Mouse (Mus musculus) CD4-positive helper T cell, adult 2 months (primary cell): ENCODE data around the gene Il17c.
A peak's percentile ranks its signal among the peaks of the same experiment; 100 is the strongest.

Experiments used
- DNase-seq: peaks from one replicate; pipeline ENCODE4 v3.0.0-alpha.2; 2012; ENCODE audit warnings: low read depth, missing footprints, low spot score

Gene Il17c

DNA sequence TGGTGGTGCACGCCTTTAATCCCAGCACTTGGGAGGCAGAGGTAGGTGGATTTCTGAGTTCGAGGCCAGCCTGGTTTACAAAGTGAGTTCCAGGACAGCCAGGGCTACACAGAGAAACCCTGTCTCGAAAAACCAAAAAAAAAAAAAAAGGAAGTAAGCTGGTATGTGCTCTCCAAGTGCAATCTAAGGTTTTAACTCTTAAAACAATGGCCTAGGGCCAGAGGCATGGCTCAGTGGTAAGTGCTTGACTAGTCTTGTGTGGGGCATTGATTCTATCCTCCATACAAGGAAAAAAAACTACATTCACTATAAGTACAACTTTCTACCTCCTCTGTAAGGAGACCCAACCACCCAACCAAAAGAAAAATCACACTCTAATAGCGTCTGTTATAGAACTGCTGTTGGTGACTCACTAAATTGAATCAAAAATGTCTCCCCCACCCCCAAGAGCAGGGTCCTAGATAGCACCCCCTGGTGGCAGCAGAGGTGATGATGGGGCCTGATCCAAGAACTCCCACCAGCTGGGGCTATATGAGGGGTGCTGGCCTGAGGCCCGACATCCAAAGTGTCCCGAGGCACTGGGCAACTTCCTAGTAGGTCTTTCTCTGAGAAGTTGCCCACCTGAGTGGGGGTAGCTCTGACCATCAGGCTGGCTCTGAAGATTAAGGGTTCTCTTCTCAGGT lies 37.5 kb downstream of the Il17c start:
- DNase-seq: peak; percentile 50

GRCm38 (mm10) chr8:122459990-122460389 lies 38.2 kb downstream of the Il17c start:
- DNase-seq: peak; percentile 57

DNA sequence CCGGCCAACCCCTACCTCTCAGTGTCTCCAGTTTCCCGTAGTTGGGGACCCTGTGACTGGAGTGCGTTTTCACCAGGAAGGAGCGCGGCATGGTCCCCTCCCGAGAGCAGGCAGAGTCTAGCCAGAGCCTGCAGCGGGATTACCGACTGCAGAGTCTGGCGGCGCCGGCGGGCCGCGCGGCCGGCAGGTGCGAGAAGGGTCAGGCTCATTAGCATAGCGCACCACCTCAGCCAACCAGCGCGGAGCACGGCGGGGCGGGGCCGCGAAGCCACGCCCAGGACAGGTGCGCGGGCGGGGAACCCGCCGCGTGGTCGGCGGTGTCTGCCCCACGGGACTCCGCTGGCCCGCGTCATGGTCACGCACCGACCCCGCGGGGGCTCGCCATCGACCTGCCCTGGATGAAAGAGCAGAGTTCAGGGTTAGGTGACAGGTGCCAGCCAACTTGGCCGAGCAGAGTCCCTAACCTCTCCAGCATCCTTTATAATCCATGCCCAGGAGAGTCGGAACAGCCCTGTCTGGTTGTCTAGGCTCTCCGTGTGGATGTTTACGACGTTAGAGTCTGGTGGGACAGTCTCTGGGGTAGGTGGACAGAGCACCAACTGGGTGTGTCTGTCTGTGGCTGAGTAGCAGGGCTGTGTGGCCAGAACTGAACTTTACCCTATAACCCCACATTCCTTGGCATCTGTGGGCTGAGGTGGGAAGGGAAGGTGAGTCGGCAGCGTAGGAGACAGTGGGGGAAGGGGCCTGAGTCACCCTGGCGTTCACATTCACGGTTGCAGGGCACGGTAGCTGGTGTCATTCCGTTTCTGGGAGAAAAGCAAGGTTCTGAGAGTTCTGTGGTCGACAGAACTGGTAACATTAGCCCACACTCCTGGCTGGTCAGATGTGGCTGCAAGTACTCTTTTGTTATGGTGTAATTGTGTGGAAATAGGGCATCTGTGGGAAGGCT lies 39.0 kb downstream of the Il17c start, which contains the start of gene Snai3:
Snai3 (minus strand) TSS at position 210 of the 949 bp plus-strand sequence.
- DNase-seq: peak; percentile 81

- DNase-seq: peak; percentile 39
These were observed 39.8 kb downstream of the Il17c start for GRCm38 (mm10) chr8:122461473-122462148.

DNA sequence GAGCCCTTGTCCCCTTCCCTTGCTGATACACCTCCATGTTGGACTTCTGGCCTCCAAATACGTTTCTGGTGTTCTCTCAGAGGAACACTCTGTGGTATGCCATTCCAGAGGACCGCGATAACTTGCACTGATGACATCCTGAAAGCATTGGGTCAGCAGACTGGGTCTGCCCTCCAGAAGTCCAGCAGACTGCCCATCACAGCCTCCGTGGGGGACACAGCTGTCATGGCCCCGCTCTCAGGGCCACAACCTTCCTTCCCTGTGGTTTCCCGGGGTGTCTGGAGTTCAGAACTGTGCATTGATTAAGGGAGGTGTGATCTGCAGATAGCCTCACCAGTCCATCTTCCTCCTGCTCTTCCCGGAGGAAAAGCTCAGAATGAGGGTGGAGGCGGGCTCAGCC lies 40.7 kb downstream of the Il17c start:
- DNase-seq: no peak

- peak; percentile 69 for DNase-seq
These were observed 42.1 kb downstream of the Il17c start for GRCm38 (mm10) chr8:122463651-122464640.

DNA sequence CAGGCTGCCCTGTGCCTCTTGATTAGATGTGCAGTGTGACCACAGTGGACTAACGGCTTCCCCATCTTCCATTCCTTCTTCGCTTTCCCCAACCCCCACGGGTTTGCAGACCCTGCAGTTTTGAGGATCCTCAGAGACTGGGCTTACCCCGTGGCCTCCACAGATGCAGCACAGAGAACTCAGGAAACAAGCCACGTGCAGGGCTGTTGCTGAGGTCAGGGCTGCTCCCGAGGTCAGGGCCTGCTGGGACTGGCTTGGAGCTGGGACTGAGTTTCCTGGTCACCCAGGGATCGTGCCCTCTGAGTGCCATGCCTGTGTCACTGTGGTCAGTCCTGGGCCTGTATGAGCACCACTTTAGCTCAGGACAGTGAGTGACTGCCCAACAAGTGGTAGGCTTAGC lies 43.2 kb downstream of the Il17c start:
- DNase-seq: no peak

DNA sequence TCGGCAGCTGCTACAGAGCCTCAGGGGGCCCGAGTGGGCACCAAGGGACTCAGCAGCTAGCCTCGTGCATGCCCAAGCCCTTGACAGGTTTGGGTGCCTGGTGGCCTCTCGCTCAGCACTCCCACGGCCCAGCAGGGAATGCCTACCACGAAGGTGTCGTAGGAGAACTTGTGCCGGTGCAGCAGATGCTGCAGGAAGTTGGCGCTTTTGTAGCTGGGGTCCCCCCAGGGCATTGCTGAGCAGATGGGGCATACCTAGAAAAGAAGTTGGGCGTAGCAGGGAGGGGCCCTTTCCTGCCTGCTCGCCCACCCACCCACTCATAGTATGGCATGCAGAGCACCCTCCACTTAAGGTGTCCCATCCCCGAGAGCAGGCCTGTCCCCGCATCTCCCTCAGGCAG lies 46.0 kb downstream of the Il17c start:
- DNase-seq: no peak

GRCm38 (mm10) chr8:122469407-122469806 lies 47.6 kb downstream of the Il17c start:
- DNase-seq: no peak

- DNase-seq: no peak
These were observed 48.1 kb downstream of the Il17c start for GRCm38 (mm10) chr8:122469965-122470364.

DNA sequence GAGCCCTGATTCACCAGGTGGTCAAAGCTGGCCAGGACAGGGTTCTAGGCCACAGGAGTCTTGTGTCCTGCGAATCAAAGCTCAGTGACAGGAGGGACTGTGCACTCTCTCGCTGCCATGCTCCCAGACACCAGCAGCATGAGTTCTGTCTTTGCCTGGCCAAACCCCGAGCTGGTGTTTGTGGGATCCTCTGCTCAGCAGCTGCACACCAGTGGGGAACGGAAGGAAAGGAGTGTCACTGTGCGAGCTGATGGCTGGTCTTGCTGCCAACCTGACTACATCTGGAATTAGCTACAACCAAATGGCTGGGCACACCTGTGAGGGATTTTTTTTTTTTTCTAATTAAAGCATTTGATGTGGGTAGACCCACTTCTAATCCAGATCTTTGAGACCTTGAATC lies 48.9 kb downstream of the Il17c start:
- no peak for DNase-seq
